Mouse (Mus musculus) gastrocnemius, adult 8-10 months (tissue): Measurements from ENCODE around the gene Erbb4. TPM values are rescaled to one million over a fixed set of nuclear protein-coding genes. Genes with fewer than 3 reads are reported as not detected.

Source experiments
- DNase-seq, 2 experiments: peaks; one replicate each; pipeline ENCODE4 v3.0.0; 2022; ENCODE audit warnings: low spot score in 2 of 2
- total RNA-seq, 4 experiments: library from RNA; stranded (reverse); gene quantifications; 2 replicates each; pipeline ENCODE4 v1.2.4; 2022

Gene Erbb4
- total RNA-seq, 4 experiments from 2014 or later = 0.31 to 0.73 (median 0.46) TPM

DNA sequence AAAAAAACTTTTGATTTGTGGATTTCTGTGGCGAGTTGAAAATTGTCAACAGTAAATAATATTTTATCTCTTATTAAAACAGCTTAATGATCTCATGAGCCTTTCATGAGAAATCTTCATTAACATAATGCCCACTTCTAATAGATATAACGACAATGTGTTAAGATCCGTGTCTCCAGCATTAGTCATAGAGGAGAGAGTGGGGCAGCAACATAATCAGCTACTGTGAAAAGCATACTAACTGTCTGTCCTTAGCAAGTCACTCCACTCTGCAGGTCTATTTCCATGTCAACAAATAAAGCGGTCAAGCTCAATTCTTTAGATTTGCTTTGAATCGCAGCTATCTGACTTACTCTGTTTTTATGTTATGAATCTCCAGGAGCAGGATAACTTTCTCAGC, 80.0 kb downstream of the Erbb4 start:
- no peak for DNase-seq

DNA sequence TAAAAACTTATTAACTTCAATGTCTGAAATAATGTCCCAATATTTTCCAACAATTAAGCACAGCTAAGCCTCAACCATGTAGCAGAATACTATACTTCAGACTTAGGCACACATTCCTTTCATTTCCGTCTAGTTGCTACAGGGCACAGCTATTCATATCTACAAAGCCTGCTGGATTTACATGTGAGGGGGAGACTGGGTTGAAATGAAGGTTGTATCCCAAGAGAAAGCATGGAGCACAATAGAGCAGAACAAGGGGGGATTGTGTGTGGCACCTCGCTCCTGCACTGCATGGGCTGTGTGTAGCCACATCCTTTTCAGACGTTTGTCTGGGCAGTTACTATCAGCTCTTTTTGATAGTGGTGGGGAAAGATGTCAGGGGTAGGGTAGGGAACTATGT, 83.0 kb downstream of the Erbb4 start:
- no peak for DNase-seq

GRCm38 (mm10) chr1:69023157-69023925, 84.5 kb downstream of the Erbb4 start:
- no peak for DNase-seq

- DNase-seq = no peak
These were observed 97.9 kb downstream of the Erbb4 start for GRCm38 (mm10) chr1:69009800-69010505.

GRCm38 (mm10) chr1:69001371-69001770, 106.5 kb downstream of the Erbb4 start:
- DNase-seq = no peak

GRCm38 (mm10) chr1:68979251-68979650, 128.6 kb downstream of the Erbb4 start:
- no peak for DNase-seq

- no peak for DNase-seq
These were observed 129.3 kb downstream of the Erbb4 start for GRCm38 (mm10) chr1:68978571-68978970.

DNA sequence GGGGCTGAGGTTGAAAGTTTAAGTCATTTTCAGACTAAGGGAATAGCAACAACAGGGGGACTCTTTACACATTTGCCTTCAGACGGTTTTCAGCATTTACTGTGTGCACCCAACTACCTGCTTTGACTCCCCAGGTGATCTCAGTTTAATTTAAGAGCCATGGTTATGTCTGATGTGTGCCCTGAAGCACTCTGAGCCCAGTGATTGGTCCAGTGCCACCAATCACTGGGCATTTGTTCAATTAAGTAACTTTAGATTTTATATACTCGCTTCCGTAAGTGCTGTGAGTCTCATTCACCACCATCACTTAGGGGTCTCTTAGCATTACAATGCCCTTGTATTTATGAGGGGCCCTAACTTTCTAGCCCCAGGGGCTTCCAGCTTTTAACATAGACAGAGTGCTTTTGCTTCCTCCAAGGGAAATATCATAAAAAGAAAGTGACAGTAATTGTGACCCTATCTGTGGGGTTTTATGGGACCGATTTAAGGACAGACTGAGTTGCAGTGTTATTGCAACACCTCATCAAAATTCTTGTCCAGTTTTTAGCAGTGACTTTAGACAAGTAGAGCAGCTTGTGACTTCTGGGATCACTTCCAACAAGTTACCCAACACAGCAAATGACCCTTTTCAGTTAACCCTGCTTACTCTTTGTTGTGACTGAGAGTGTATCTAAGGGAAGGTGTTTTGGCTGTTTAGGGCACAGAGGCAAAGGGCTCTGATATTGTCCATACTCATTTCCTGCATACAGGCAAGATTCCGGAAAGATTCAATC, 134.3 kb downstream of the Erbb4 start:
- DNase-seq = no peak

GRCm38 (mm10) chr1:68964127-68964526, 143.7 kb downstream of the Erbb4 start:
- DNase-seq = no peak

DNA sequence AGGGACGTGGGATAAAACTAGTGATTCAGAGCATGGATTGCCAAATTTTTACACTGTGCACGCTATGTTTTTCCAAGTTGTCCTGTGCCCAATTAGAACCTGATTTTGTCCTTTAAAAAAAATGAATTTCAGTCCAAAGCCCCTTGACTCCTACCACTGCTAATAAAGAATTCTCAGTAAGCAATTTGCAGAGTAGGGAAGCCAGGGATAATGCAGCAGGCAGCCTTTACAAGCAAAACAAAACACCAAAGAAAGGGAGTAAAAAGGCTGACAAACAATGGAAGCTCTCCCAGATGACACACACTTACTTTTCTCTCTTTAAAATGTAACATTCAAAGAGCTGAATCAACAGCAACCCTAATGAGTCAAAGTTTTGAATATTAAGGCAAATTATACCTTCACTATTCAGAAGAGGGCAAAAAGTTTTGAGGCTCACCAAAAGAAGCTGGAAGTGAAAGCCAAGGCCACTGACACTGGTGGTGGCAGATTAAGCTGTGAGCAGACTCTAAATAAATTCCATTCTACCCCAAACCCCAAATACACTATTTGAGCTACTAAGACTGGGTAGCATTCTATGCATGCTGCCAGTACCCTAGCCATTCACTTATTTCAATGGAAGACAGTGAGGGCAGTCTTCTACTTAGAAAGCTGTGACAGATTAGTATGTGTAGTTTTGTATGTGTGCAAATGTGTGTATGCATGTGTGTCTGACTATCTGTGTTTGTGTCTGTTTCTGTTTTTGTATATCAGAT, 146.3 kb downstream of the Erbb4 start:
- DNase-seq = no peak

GRCm38 (mm10) chr1:68956766-68957533, 150.9 kb downstream of the Erbb4 start:
- no peak for DNase-seq

- no peak for DNase-seq
These were observed 152.4 kb downstream of the Erbb4 start for GRCm38 (mm10) chr1:68955482-68955881.

DNA sequence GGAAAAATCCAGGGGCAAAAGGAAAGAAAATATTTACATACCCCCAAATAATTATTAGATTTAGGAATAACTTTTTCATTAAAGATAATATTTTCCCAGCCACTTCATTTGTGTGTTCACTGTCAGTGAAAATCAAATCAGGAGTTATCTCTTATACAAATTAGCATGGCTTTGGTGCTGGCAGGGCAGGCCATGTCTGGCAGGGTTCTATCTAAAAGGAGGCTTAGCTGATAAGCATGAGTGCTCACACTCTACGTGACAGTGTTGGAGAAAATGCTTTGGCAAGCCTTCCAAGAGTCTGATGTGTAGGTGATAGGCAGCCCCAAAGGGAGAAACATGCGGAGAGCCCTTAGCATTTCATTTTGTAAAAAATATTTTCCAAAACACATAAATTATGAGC, 164.7 kb downstream of the Erbb4 start:
- no peak for DNase-seq

DNA sequence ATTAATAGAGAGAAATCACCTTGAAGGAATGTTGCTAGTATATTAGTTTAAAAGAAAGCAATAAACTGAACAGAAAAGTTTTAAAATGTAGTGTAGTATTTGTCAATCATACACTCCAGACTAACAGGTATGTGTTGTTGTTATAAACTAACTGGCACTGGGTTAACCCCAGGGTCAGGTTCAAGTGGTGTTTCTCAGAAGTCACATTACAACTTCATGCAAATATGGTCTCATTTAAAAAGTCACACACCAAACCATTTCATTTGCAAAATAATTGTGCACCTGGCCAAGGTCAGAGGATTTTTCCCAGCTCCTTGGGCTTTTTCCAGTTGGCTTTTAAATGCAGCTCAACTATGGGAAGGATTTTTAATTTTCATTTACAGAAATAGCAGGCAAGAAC, 173.1 kb downstream of the Erbb4 start:
- DNase-seq = no peak

- DNase-seq = no peak
These were observed 174.4 kb downstream of the Erbb4 start for GRCm38 (mm10) chr1:68933330-68934065.

- no peak for DNase-seq
These were observed 190.0 kb downstream of the Erbb4 start for GRCm38 (mm10) chr1:68917828-68918227.

- DNase-seq = no peak
These were observed 215.8 kb downstream of the Erbb4 start for GRCm38 (mm10) chr1:68892041-68892440.

- DNase-seq = no peak
These were observed 221.0 kb downstream of the Erbb4 start for GRCm38 (mm10) chr1:68886823-68887222.

- no peak for DNase-seq
These were observed 232.9 kb downstream of the Erbb4 start for GRCm38 (mm10) chr1:68874954-68875353.

GRCm38 (mm10) chr1:68873635-68874020, 234.2 kb downstream of the Erbb4 start:
- no peak for DNase-seq
